9 mouse cellular contexts compared by ENCODE assay signal in genomic region chr13:97927376-97928134, GRCm38 (mm10).
A peak's percentile ranks its signal among the peaks of the same experiment; 100 is the strongest.
DNase-seq lines count a peak whose midpoint lies in the region; ATAC-seq and TF ChIP-seq lines count a peak whose summit lies in the region.
"Had no signal": no experiment of that assay in that cellular context is flagged by ENCODE, and none has a peak within 500 bp of the region (broad histone marks: within the 10 kb centered on the region; RNA-seq: fewer than 3 reads in every experiment).

No protein-coding gene starts in this region.

- H3K36me3 ChIP-seq in limb, embryonic 11.5 days (ENCODE audit: control insufficient read depth, insufficient read depth, low read length): peaks cover 2% of the 10 kb centered on the region; the same call in 1 of the 2 replicates
- no peaks in the 10 kb centered on the region for H3K36me3 ChIP-seq in liver, embryonic 12.5 days

- 25% methylated on average over 14 of the region's 14 CpGs for WGBS in limb, embryonic 11.5 days
- 55% methylated on average over 14 of the region's 14 CpGs for WGBS in liver, embryonic 12.5 days (ENCODE audit: insufficient replicate concordance)

- H3K4me2 ChIP-seq in limb, embryonic 11.5 days (ENCODE audit: low read depth, severe bottlenecking): no peak overlapping the region; the same call in 1 of the 2 replicates
- H3K4me2 ChIP-seq in liver, embryonic 12.5 days: no peak overlapping the region

- H3K9me3 ChIP-seq in limb, embryonic 11.5 days (ENCODE audit: control insufficient read depth, low read length): no peaks in the 10 kb centered on the region
- H3K9me3 ChIP-seq in liver, embryonic 12.5 days (replicated peaks): no peaks in the 10 kb centered on the region

- H3K4me1 ChIP-seq in limb, embryonic 11.5 days (ENCODE audit: control insufficient read depth, insufficient read depth, low read length): peaks cover 21% of the 10 kb centered on the region
- no peaks in the 10 kb centered on the region for H3K4me1 ChIP-seq in liver, embryonic 12.5 days

- H3K27ac ChIP-seq in gastrocnemius, adult 2 months: peak overlapping the region; percentile 44
- H3K27ac ChIP-seq in limb, embryonic 11.5 days (replicated peaks; ENCODE audit: low read depth, low read length): no peak overlapping the region
- H3K27ac ChIP-seq in liver, embryonic 12.5 days: no peak overlapping the region

- TF ChIP-seq CTCF in gastrocnemius, adult 2 months (IDR thresholded peaks at IDR 0.05): no peak

- intact Hi-C loops in gastrocnemius, adult 2 months (cut with DNase I): no loop called here
- intact Hi-C loops in gastrocnemius, postnatal 36 days (cut with DNase I): no loop called here

- H3K4me3 ChIP-seq in gastrocnemius, adult 2 months: peak overlapping the region; percentile 37
- no peak overlapping the region for H3K4me3 ChIP-seq in limb, embryonic 11.5 days (ENCODE audit: low read depth, low read length)
- no peak overlapping the region for H3K4me3 ChIP-seq in liver, embryonic 12.5 days

- no peak for DNase-seq in gastrocnemius, adult 2 months
- DNase-seq in gastrocnemius, postnatal 36 days: no peak
- DNase-seq in 3T3-L1 (ENCODE audit: low read depth, low spot score): peak; percentile 97
- peak; percentile 66 for DNase-seq in embryo, embryonic 10.5 days (ENCODE audit: low spot score)
- DNase-seq in limb, embryonic 11.5 days (ENCODE audit: low spot score): peak; percentile 48
- no peak for DNase-seq in frontal cortex, postnatal 36 days (ENCODE audit: low spot score in 2 of 2)

- no peaks in the 10 kb centered on the region for H3K27me3 ChIP-seq in limb, embryonic 11.5 days (ENCODE audit: control insufficient read depth, insufficient read depth, low read length)
- H3K27me3 ChIP-seq in liver, embryonic 12.5 days (replicated peaks): no peaks in the 10 kb centered on the region
- H3K27me3 ChIP-seq: CH12.LX had no signal

- H3K9ac ChIP-seq in limb, embryonic 11.5 days (ENCODE audit: low read length): no peak overlapping the region
- no peak overlapping the region for H3K9ac ChIP-seq in liver, embryonic 12.5 days

- no peak for ATAC-seq in limb, embryonic 11.5 days (ENCODE audit: insufficient number of reproducible peaks, low FRiP score, low TSS enrichment, low read depth)
- no peak for ATAC-seq in liver, embryonic 12.5 days
- no peak for ATAC-seq in megakaryocyte-erythroid progenitor cell, adult 5-6 weeks (replicated peaks; ENCODE audit: low FRiP score, low TSS enrichment, poor library complexity, severe bottlenecking)

Comparison
In these comparisons a context has a peak if more than half of its experiments do, and no peak if none do; other contexts are left out.
1. DNase-seq: peak in 3T3-L1 (single experiment), embryo, embryonic 10.5 days (single experiment) and limb, embryonic 11.5 days (single experiment); none in gastrocnemius, adult 2 months (single experiment), gastrocnemius, postnatal 36 days (0 of 2) and frontal cortex, postnatal 36 days (0 of 2).